In genomic region chr13:91169529-91170319, GRCm38 (mm10) we compare ENCODE assay signal across 14 mouse cellular contexts. TPM values are rescaled to one million over a fixed set of nuclear protein-coding genes. Genes with fewer than 3 reads are reported as not detected.
DNase-seq lines count a peak whose midpoint lies in the region; ATAC-seq and TF ChIP-seq lines count a peak whose summit lies in the region.
"Had no signal": no experiment of that assay in that cellular context is flagged by ENCODE, and none has a peak within 500 bp of the region (broad histone marks: within the 10 kb centered on the region; RNA-seq: fewer than 3 reads in every experiment).

No protein-coding gene starts in this region.

- DNase-seq in MEL (ENCODE audit: low read depth, low spot score), result peak; percentile 86
- no peak for DNase-seq in liver, embryonic 11.5 days (ENCODE audit: low spot score)
- no peak for DNase-seq in layer of hippocampus, adult 11-12 months (ENCODE audit: low spot score)
- no peak for DNase-seq in MN1 (ENCODE audit: low spot score)
- no peak for DNase-seq in lung, postnatal 10 days
- DNase-seq: gastrocnemius, adult 2 months; kidney, adult 18-20 months; layer of hippocampus, adult 9-11 months; right cerebral cortex, adult 18-20 months had no signal

- peaks cover 11 to 28% of the 10 kb centered on the region in 2 experiments for H3K4me1 ChIP-seq in heart, embryonic 14.5 days (ENCODE audit: control insufficient read depth in 2 of 2, insufficient read depth in 2 of 2, low read length in 2 of 2)
- peaks cover 20% of the 10 kb centered on the region for H3K4me1 ChIP-seq in heart, embryonic 11.5 days (ENCODE audit: control insufficient read depth, insufficient read depth, low read length)
- H3K4me1 ChIP-seq in MEL (ENCODE audit: control insufficient read depth in 1 of 2, insufficient read depth in 2 of 2, low read length in 2 of 2), result peaks cover 12 to 30% of the 10 kb centered on the region in 2 experiments
- peaks cover 16% of the 10 kb centered on the region for H3K4me1 ChIP-seq in liver, embryonic 11.5 days (replicated peaks; ENCODE audit: control insufficient read depth, insufficient read depth, low read length)
- H3K4me1 ChIP-seq: neural tube, embryonic 12.5 days had no signal

- H3K9me3 ChIP-seq in heart, embryonic 14.5 days (ENCODE audit: control insufficient read depth, low read length), result no peaks in the 10 kb centered on the region
- H3K9me3 ChIP-seq in heart, embryonic 11.5 days (replicated peaks; ENCODE audit: control insufficient read depth, low read length), result no peaks in the 10 kb centered on the region
- no peaks in the 10 kb centered on the region for H3K9me3 ChIP-seq in MEL (replicated peaks; ENCODE audit: insufficient read depth, low read length)
- H3K9me3 ChIP-seq in liver, embryonic 11.5 days (ENCODE audit: control insufficient read depth, low read length), result no peaks in the 10 kb centered on the region
- H3K9me3 ChIP-seq: midbrain, embryonic 10.5 days; neural tube, embryonic 12.5 days had no signal

- H3K27ac ChIP-seq in heart, embryonic 14.5 days (replicated peaks in 1 of 2; ENCODE audit: control insufficient read depth in 1 of 2, insufficient read depth in 1 of 2, low read depth in 2 of 2, low read length in 2 of 2), result no peak overlapping the region
- no peak overlapping the region for H3K27ac ChIP-seq in heart, embryonic 11.5 days (ENCODE audit: low read depth, low read length)
- peak overlapping the region; percentile 97 for H3K27ac ChIP-seq in MEL (ENCODE audit: control insufficient read depth, low read depth, low read length)
- H3K27ac ChIP-seq in liver, embryonic 11.5 days (ENCODE audit: low read depth, low read length), result no peak overlapping the region
- H3K27ac ChIP-seq: gastrocnemius, adult 2 months; midbrain, embryonic 10.5 days; neural tube, embryonic 12.5 days had no signal

- H3K79me2 ChIP-seq in MEL (ENCODE audit: control insufficient read depth, insufficient read depth, low read length, poor library complexity), result no peaks in the 10 kb centered on the region; the same call in 1 of the 2 replicates

- no peaks in the 10 kb centered on the region for H3K36me3 ChIP-seq in heart, embryonic 14.5 days (ENCODE audit: control insufficient read depth, insufficient read depth, low read length)
- H3K36me3 ChIP-seq in heart, embryonic 11.5 days (ENCODE audit: control insufficient read depth, insufficient read depth, low read length), result no peaks in the 10 kb centered on the region
- H3K36me3 ChIP-seq in MEL (ENCODE audit: control insufficient read depth in 1 of 2, insufficient read depth in 2 of 2, low read length in 2 of 2), result peaks cover 0 to 20% of the 10 kb centered on the region in 2 experiments; a peak in 2 of 4 replicates
- no peaks in the 10 kb centered on the region for H3K36me3 ChIP-seq in liver, embryonic 11.5 days (ENCODE audit: control insufficient read depth, insufficient read depth, low read length)
- H3K36me3 ChIP-seq: midbrain, embryonic 10.5 days; neural tube, embryonic 12.5 days had no signal

- no peak for TF ChIP-seq CTCF in MEL (IDR thresholded peaks at IDR 0.05 in 2 of 3, conservative IDR thresholded peaks at IDR 0.05 in 1 of 3; ENCODE audit: control insufficient read depth in 1 of 3, insufficient read depth in 1 of 3, low read depth in 2 of 3, low read length in 3 of 3, poor library complexity in 1 of 3, severe bottlenecking in 1 of 3)

- peak overlapping the region; percentile 15; the same call in 1 of the 2 replicates for H3K4me2 ChIP-seq in heart, embryonic 14.5 days (ENCODE audit: low read length)
- H3K4me2 ChIP-seq in heart, embryonic 11.5 days, result no peak overlapping the region
- peak overlapping the region; percentile 53 for H3K4me2 ChIP-seq in liver, embryonic 11.5 days
- H3K4me2 ChIP-seq: neural tube, embryonic 12.5 days had no signal

- 55% methylated on average over 17 of the region's 17 CpGs for WGBS in heart, embryonic 14.5 days
- 58% methylated on average over 17 of the region's 17 CpGs for WGBS in heart, embryonic 11.5 days (ENCODE audit: insufficient replicate concordance)
- WGBS in liver, embryonic 11.5 days, result 43% methylated on average over 17 of the region's 17 CpGs

- H3K27me3 ChIP-seq in heart, embryonic 14.5 days (ENCODE audit: control insufficient read depth, insufficient read depth, low read length), result no peaks in the 10 kb centered on the region
- no peaks in the 10 kb centered on the region for H3K27me3 ChIP-seq in heart, embryonic 11.5 days (ENCODE audit: control insufficient read depth, insufficient read depth, low read length)
- no peaks in the 10 kb centered on the region for H3K27me3 ChIP-seq in MEL (ENCODE audit: control insufficient read depth in 1 of 2, insufficient read depth in 2 of 2, low read length in 2 of 2)
- no peaks in the 10 kb centered on the region for H3K27me3 ChIP-seq in liver, embryonic 11.5 days (replicated peaks; ENCODE audit: control insufficient read depth, insufficient read depth, low read length)
- H3K27me3 ChIP-seq: neural tube, embryonic 12.5 days had no signal

- H3K4me3 ChIP-seq in heart, embryonic 14.5 days (ENCODE audit: control insufficient read depth in 1 of 2, insufficient read depth in 1 of 2, low read depth in 1 of 2, low read length in 2 of 2), result no peak overlapping the region
- H3K4me3 ChIP-seq in heart, embryonic 11.5 days (ENCODE audit: low read depth, low read length), result no peak overlapping the region
- peak overlapping the region; percentile 31 to 62 for H3K4me3 ChIP-seq in MEL (ENCODE audit: control insufficient read depth in 1 of 2, insufficient read depth in 1 of 2, low read depth in 2 of 2, low read length in 2 of 2)
- no peak overlapping the region for H3K4me3 ChIP-seq in liver, embryonic 11.5 days (ENCODE audit: low read depth, low read length)
- H3K4me3 ChIP-seq: gastrocnemius, adult 2 months; midbrain, embryonic 10.5 days; neural tube, embryonic 12.5 days had no signal

- TF ChIP-seq RAD21 in MEL (IDR thresholded peaks at IDR 0.05; ENCODE audit: low read depth, low read length), result no peak

- TF ChIP-seq POLR2A in MEL (IDR thresholded peaks at IDR 0.05; ENCODE audit: control insufficient read depth in 1 of 2, insufficient read depth in 1 of 2, low read depth in 1 of 2, low read length in 2 of 2, poor library complexity in 1 of 2), result peak in 1 of 2 experiments; percentile 65; a peak in 2 of 4 replicates

- peak; percentile 3 to 40; a peak in 2 of 4 replicates for TF ChIP-seq EP300 in MEL (IDR thresholded peaks at IDR 0.05; ENCODE audit: low read depth in 1 of 2, low read length in 2 of 2)

- ATAC-seq in heart, embryonic 14.5 days (ENCODE audit: insufficient number of reproducible peaks, insufficient read depth, low FRiP score, low read depth), result no peak
- ATAC-seq in heart, embryonic 11.5 days (replicated peaks; ENCODE audit: insufficient number of reproducible peaks, low FRiP score, low TSS enrichment), result no peak
- ATAC-seq in liver, embryonic 11.5 days (replicated peaks; ENCODE audit: low FRiP score), result peak; percentile 52
- ATAC-seq in neutrophil, adult 5-6 weeks (ENCODE audit: extremely low read depth, insufficient number of reproducible peaks, low FRiP score, poor library complexity, severe bottlenecking), result peak; percentile 41; the same call in 1 of the 2 replicates

- H3K9ac ChIP-seq in heart, embryonic 14.5 days (ENCODE audit: low read length), result no peak overlapping the region
- H3K9ac ChIP-seq in heart, embryonic 11.5 days (ENCODE audit: low read depth, low read length), result no peak overlapping the region
- H3K9ac ChIP-seq in MEL (ENCODE audit: control insufficient read depth, low read depth, low read length, poor library complexity, severe bottlenecking), result peak overlapping the region; percentile 87
- no peak overlapping the region for H3K9ac ChIP-seq in liver, embryonic 11.5 days (ENCODE audit: low read depth, low read length)
- H3K9ac ChIP-seq: neural tube, embryonic 12.5 days had no signal

TF ChIP-seq in MEL, 35 proteins besides CTCF, POLR2A, EP300 and RAD21:
- TF ChIP-seq TCF12 (IDR thresholded peaks at IDR 0.05; ENCODE audit: low read depth, low read length), result 0 out of 2 replicates have a peak, but pooled peaks have one; percentile 24
- TF ChIP-seq USF1 (IDR thresholded peaks at IDR 0.05; ENCODE audit: low read depth, low read length), result peak; percentile 62
- TF ChIP-seq GATA1 (IDR thresholded peaks at IDR 0.05; ENCODE audit: low read depth, low read length), result no peak
- TF ChIP-seq MAZ (IDR thresholded peaks at IDR 0.05; ENCODE audit: low read depth, low read length), result no peak
- TF ChIP-seq MXI1 (IDR thresholded peaks at IDR 0.05; ENCODE audit: low read depth, low read length), result peak; percentile 86
- TF ChIP-seq GABPA (IDR thresholded peaks at IDR 0.05; ENCODE audit: low read depth, low read length), result peak; percentile 52; the same call in 1 of the 2 replicates
- peak; percentile 86 for TF ChIP-seq TBP (IDR thresholded peaks at IDR 0.05; ENCODE audit: low read depth, low read length)
- TF ChIP-seq NELFE (IDR thresholded peaks at IDR 0.05; ENCODE audit: low read depth, low read length), result 0 out of 2 replicates have a peak, but pooled peaks have one; percentile 38
- TF ChIP-seq MYC (IDR thresholded peaks at IDR 0.05; ENCODE audit: low read depth, low read length), result peak; percentile 95
- TF ChIP-seq CHD2 (IDR thresholded peaks at IDR 0.05; ENCODE audit: low read length), result no peak
- TF ChIP-seq MYB (IDR thresholded peaks at IDR 0.05; ENCODE audit: low read depth, low read length), result no peak
- TF ChIP-seq ELF1 (IDR thresholded peaks at IDR 0.05; ENCODE audit: low read depth, low read length), result no peak
- TF ChIP-seq SIN3A (IDR thresholded peaks at IDR 0.05; ENCODE audit: low read length), result peak; percentile 13; the same call in 1 of the 2 replicates
- TF ChIP-seq MAX (IDR thresholded peaks at IDR 0.05; ENCODE audit: low read length), result peak; percentile 81

RNA-seq across cellular contexts. Expression of gene Atg10, which starts 54.0 kb away (rescaled TPM):
- 30.7 and 36.4 TPM in 2 replicates for polyA plus RNA-seq in heart, embryonic 14.5 days (2014; fragmentation: Nextera tagmentation; extraction: Ambion mirVana)
- 22.7 and 23.0 TPM in 2 replicates for polyA plus RNA-seq in heart, embryonic 11.5 days (2014; fragmentation: Nextera tagmentation; extraction: Ambion mirVana)
- 2.0 and 2.7 TPM in 2 replicates for total RNA-seq in MEL (2012; rRNA removed)
- polyA plus RNA-seq in MEL (2012; ENCODE audit: insufficient read depth in 1 of 2, insufficient read length in 2 of 2, low read depth in 1 of 2, low replicate concordance in 2 of 2, missing spikeins in 1 of 2), result 1 to 10 TPM in 1 of 2 experiments, not detected in 1; 4.3 TPM
- 7.9 and 8.2 TPM in 2 replicates for polyA plus RNA-seq in liver, embryonic 11.5 days (2014; fragmentation: Nextera tagmentation; extraction: Ambion mirVana)
- total RNA-seq in neutrophil, adult 5-6 weeks (2017), result 3.1 and 8.7 TPM in 2 replicates

Comparison
In these comparisons a context has a peak if more than half of its experiments do, and no peak if none do; other contexts are left out.
1. ATAC-seq: peak in liver, embryonic 11.5 days (single experiment) and neutrophil, adult 5-6 weeks (single experiment); none in heart, embryonic 14.5 days (single experiment) and heart, embryonic 11.5 days (single experiment).
2. H3K4me3 ChIP-seq: peak in MEL (2 of 2); none in heart, embryonic 14.5 days (0 of 2), heart, embryonic 11.5 days (single experiment) and liver, embryonic 11.5 days (single experiment).